Mouse (Mus musculus) forebrain, embryonic 10.5 days (tissue): ENCODE data around the gene Lin7b. TPM values are rescaled to one million over a fixed set of nuclear protein-coding genes. Genes with fewer than 3 reads are reported as not detected.

ENCODE experiments used
- polyA plus RNA-seq: library from polyadenylated mRNA; unstranded; fragments of >200 nt; fragmentation: Nextera tagmentation; extraction: Ambion mirVana; gene quantifications from 2 replicates; pipeline ENCODE4 v1.2.1, GENCODE M21; 2016

Gene Lin7b
- polyA plus RNA-seq, 1 experiment from 2014 or later, result 0.81 TPM

Other genes starting within 250 kb of the Lin7b start
- gene Rps11, start 246.1 kb downstream of the Lin7b start, polyA plus RNA-seq, result 1,843 and 1,853 TPM in 2 replicates
- gene Rpl13a, start 241.8 kb downstream of the Lin7b start, polyA plus RNA-seq, result 1,219 and 1,234 TPM in 2 replicates
- 0.11 and 0.27 TPM in 2 replicates for gene Gm45713, start 234.4 kb downstream of the Lin7b start, polyA plus RNA-seq
- 1.1 and 1.4 TPM in 2 replicates for gene Flt3l, start 234.2 kb downstream of the Lin7b start, polyA plus RNA-seq
- 98.5 and 99.6 TPM in 2 replicates for gene Pih1d1, start 216.3 kb downstream of the Lin7b start, polyA plus RNA-seq
- 53.0 and 55.1 TPM in 2 replicates for gene Aldh16a1, start 216.0 kb downstream of the Lin7b start, polyA plus RNA-seq
- 0.95 and 1.2 TPM in 2 replicates for gene Slc17a7, start 206.6 kb downstream of the Lin7b start, polyA plus RNA-seq
- 0.15 TPM in 1 of 2 replicates, not detected in the other for gene Gfy, start 191.0 kb downstream of the Lin7b start, polyA plus RNA-seq
- 0.33 TPM in 1 of 2 replicates, not detected in the other for gene Pth2, start 189.6 kb downstream of the Lin7b start, polyA plus RNA-seq
- 0.57 and 0.66 TPM in 2 replicates for gene Ccdc155, start 165.7 kb downstream of the Lin7b start, polyA plus RNA-seq
- 1.0 TPM in 2 replicates for gene Dkkl1, start 158.4 kb downstream of the Lin7b start, polyA plus RNA-seq
- 337 and 380 TPM in 2 replicates for gene Tead2, start 154.8 kb downstream of the Lin7b start, polyA plus RNA-seq
- 1.1 TPM in 2 replicates for gene Cd37, start 131.5 kb downstream of the Lin7b start, polyA plus RNA-seq
- gene Slc6a16, start 129.5 kb downstream of the Lin7b start, polyA plus RNA-seq, result not detected in 2 replicates
- not detected in 2 replicates for gene Slc6a21, start 93.1 kb downstream of the Lin7b start, polyA plus RNA-seq
- 8.3 and 8.9 TPM in 2 replicates for gene Trpm4, start 36.8 kb downstream of the Lin7b start, polyA plus RNA-seq
- 0.31 and 0.42 TPM in 2 replicates for gene Hrc, start 35.3 kb downstream of the Lin7b start, polyA plus RNA-seq
- gene Ppfia3, start 3.6 kb downstream of the Lin7b start, polyA plus RNA-seq, result 6.0 and 8.9 TPM in 2 replicates
- 295 TPM in 2 replicates for gene Snrnp70, start 25.2 kb upstream of the Lin7b start, polyA plus RNA-seq
- not detected in 2 replicates for gene Kcna7, start 35.1 kb upstream of the Lin7b start, polyA plus RNA-seq
- gene Ntf5, start 43.1 kb upstream of the Lin7b start, polyA plus RNA-seq, result 0.46 and 0.87 TPM in 2 replicates
- gene Lhb, start 50.2 kb upstream of the Lin7b start, polyA plus RNA-seq, result not detected in 2 replicates
- gene Gys1, start 64.3 kb upstream of the Lin7b start, polyA plus RNA-seq, result 39.0 and 41.6 TPM in 2 replicates
- 235 and 237 TPM in 2 replicates for gene Ruvbl2, start 67.5 kb upstream of the Lin7b start, polyA plus RNA-seq
- gene Ftl1, start 89.3 kb upstream of the Lin7b start, polyA plus RNA-seq, result 5,105 and 5,277 TPM in 2 replicates
- 247 and 254 TPM in 2 replicates for gene Bax, start 96.3 kb upstream of the Lin7b start, polyA plus RNA-seq
- gene Tulp2, start 111.3 kb upstream of the Lin7b start, polyA plus RNA-seq, result 0.12 and 0.20 TPM in 2 replicates
- gene Gm45808, start 116.2 kb upstream of the Lin7b start, polyA plus RNA-seq, result not detected in 2 replicates
- gene Dhdh, start 118.2 kb upstream of the Lin7b start, polyA plus RNA-seq, result 6.4 and 7.2 TPM in 2 replicates
- gene Nucb1, start 139.8 kb upstream of the Lin7b start, polyA plus RNA-seq, result 99.3 and 106 TPM in 2 replicates
- gene Ppp1r15a, start 155.7 kb upstream of the Lin7b start, polyA plus RNA-seq, result 16.4 and 17.7 TPM in 2 replicates
- 1.1 and 1.2 TPM in 2 replicates for gene Plekha4, start 155.7 kb upstream of the Lin7b start, polyA plus RNA-seq
- gene Hsd17b14, start 184.3 kb upstream of the Lin7b start, polyA plus RNA-seq, result 0.39 and 0.63 TPM in 2 replicates
- gene Bcat2, start 199.6 kb upstream of the Lin7b start, polyA plus RNA-seq, result 38.2 and 39.1 TPM in 2 replicates
- gene Fgf21, start 244.9 kb upstream of the Lin7b start, polyA plus RNA-seq, result not detected in 2 replicates
- gene Fut1, start 246.7 kb upstream of the Lin7b start, polyA plus RNA-seq, result 0.07 TPM in 1 of 2 replicates, not detected in the other